Mouse (Mus musculus): Measurements from ENCODE around the gene Gfod2.

GRCm38 (mm10) chr8:105727397-105728124, 30.9 kb downstream of the Gfod2 start:
- TF ChIP-seq CTCF (IDR thresholded peaks at IDR 0.05; ENCODE audit: low read depth, low read length) (no peak), POLR2A (IDR thresholded peaks at IDR 0.05; ENCODE audit: insufficient read depth, low read length) (no peak)

Data from ES-Bruce4 (cell line).